Mouse (Mus musculus): Measurements from ENCODE around the gene Tcf23.

DNA sequence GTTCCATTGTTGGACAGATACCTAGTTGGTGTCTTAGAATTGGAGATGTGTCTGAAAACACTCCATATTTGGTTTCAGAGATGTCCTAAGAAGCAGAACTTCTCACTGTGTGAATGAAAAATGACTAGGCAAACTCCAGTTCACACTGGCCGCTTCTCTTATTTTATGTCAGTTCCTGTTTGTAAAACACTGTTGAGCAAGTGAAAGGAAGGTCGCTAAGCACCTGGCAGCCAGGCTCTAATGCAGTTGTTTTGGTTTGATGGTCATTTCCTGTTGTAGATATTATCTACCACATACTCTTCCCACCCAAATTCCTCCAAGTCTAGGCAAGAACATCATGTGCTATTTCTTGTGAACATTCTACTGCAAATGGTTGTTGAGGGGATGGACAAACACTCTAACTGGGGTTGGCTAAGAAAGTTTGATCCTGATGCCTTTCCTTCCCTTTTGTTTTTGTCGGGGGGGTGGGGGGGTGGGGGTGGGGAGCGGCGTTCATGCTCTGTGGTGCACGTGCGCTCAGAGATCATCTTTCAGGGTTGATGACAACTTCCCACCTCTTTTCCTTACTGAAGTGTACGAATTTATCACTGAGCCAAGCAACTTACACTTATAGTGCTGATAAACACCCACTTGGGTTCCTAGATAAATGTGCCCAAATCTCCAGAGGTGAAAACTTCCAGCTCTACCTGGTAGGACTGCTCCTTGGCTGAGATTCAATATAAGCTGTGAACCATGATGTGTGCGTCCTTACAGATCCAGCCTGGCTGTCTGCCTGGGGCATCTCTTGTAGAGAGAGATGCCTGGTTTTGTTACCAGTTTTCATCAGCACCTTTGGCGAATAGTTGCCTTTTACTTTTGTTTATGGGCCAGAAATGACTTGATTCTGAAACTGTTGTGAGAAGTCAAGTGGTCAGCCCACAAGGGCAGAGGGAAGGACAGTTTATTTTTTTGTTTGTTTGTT is 6.6 kb upstream of the Tcf23 start:
- no peak for TF ChIP-seq CTCF (IDR thresholded peaks at IDR 0.05; ENCODE audit: borderline replicate concordance, control insufficient read depth, extremely low read depth, insufficient read depth, low read length, poor library complexity)
- TF ChIP-seq POLR2A (IDR thresholded peaks at IDR 0.05; ENCODE audit: control insufficient read depth, extremely low read depth, insufficient read depth, low read length, poor library complexity): no peak

Measured in thymus, adult 2 months (tissue).